ENCODE assay signal across 19 mouse cellular contexts in genomic region chr12:69385542-69386280, GRCm38 (mm10). TPM values are rescaled to one million over a fixed set of nuclear protein-coding genes. Genes with fewer than 3 reads are reported as not detected.
DNase-seq lines count a peak whose midpoint lies in the region; ATAC-seq lines count a peak whose summit lies in the region.
"Had no signal": no experiment of that assay in that cellular context is flagged by ENCODE, and none has a peak within 500 bp of the region (broad histone marks: within the 10 kb centered on the region; RNA-seq: fewer than 3 reads in every experiment).

No protein-coding gene starts in this region.

- peak; percentile 67 for DNase-seq in 3T3-L1 (ENCODE audit: low read depth, low spot score)
- peak; percentile 78 for DNase-seq in naive thymus-derived CD4-positive, alpha-beta T cell, adult 2 months (ENCODE audit: low read depth)
- no peak for DNase-seq in left cerebral cortex, adult 18-20 months (ENCODE audit: low spot score in 2 of 2)
- DNase-seq in heart, adult 18-20 months = no peak
- DNase-seq: adrenal gland, postnatal 25 days; cerebellum, adult 9-11 months; gastrocnemius, postnatal 14 days; heart, postnatal 4 days; lung, adult 18-20 months; retina, postnatal 1 day; thymus, postnatal 14 days had no signal

- H3K36me3 ChIP-seq in forebrain, embryonic 15.5 days = 0 out of 2 replicates have a peak, but pooled peaks cover 3% of the 10 kb centered on the region
- H3K36me3 ChIP-seq: heart, embryonic 13.5 days; kidney, embryonic 15.5 days had no signal

- H3K9me3 ChIP-seq in forebrain, embryonic 15.5 days = no peaks in the 10 kb centered on the region
- H3K9me3 ChIP-seq: heart, embryonic 13.5 days; kidney, embryonic 15.5 days had no signal

- no peaks in the 10 kb centered on the region; the same call in 1 of the 2 replicates for H3K4me1 ChIP-seq in forebrain, embryonic 15.5 days

- WGBS in forebrain, embryonic 15.5 days = 63% methylated on average over 6 of the region's 6 CpGs

- ATAC-seq in CD4-positive, CD25-positive, alpha-beta regulatory T cell, adult 4 months = peak; percentile 97
- ATAC-seq in granulocyte monocyte progenitor cell, adult 5-6 weeks (replicated peaks; ENCODE audit: poor library complexity, severe bottlenecking) = peak; percentile 48
- no peak for ATAC-seq in forebrain, embryonic 15.5 days (replicated peaks)
- ATAC-seq: midbrain, embryonic 16.5 days had no signal

- no peaks in the 10 kb centered on the region for H3K27me3 ChIP-seq in forebrain, embryonic 15.5 days
- H3K27me3 ChIP-seq: heart, embryonic 13.5 days; kidney, embryonic 15.5 days had no signal

- no peak overlapping the region for H3K4me2 ChIP-seq in forebrain, embryonic 15.5 days (replicated peaks)
- H3K4me2 ChIP-seq: heart, embryonic 13.5 days; kidney, embryonic 15.5 days had no signal

- H3K4me3 ChIP-seq in forebrain, embryonic 15.5 days = no peak overlapping the region
- H3K4me3 ChIP-seq: heart, embryonic 13.5 days; kidney, embryonic 15.5 days; layer of hippocampus, adult 2 months had no signal

- no peak overlapping the region for H3K27ac ChIP-seq in forebrain, embryonic 15.5 days (replicated peaks)
- H3K27ac ChIP-seq: heart, embryonic 13.5 days; kidney, embryonic 15.5 days; layer of hippocampus, adult 2 months; macrophage had no signal

- no peak overlapping the region for H3K9ac ChIP-seq in forebrain, embryonic 15.5 days (replicated peaks)
- H3K9ac ChIP-seq: heart, embryonic 13.5 days; kidney, embryonic 15.5 days had no signal

RNA-seq across cellular contexts. Expression of gene Gm9887, which starts 13.5 kb away (rescaled TPM):
- under 1 TPM in 1 of 2 experiments, not detected in 1; 0.54 TPM for polyA plus RNA-seq in CD4-positive, CD25-positive, alpha-beta regulatory T cell, adult 4 months (2017; shearing (Covaris generic))
- not detected in 2 replicates for total RNA-seq in granulocyte monocyte progenitor cell, adult 5-6 weeks (2014; fragmentation: Nextera tagmentation)
- not detected in 2 replicates for total RNA-seq in granulocyte monocyte progenitor cell, adult 5-6 weeks (2017)
- 1.0 and 1.1 TPM in 2 replicates for polyA plus RNA-seq in forebrain, embryonic 15.5 days (2015; fragmentation: Nextera tagmentation; extraction: Ambion mirVana)
- under 1 TPM; 0.65 to 0.80 TPM for total RNA-seq in left cerebral cortex, adult 18-20 months (2021)
- under 1 TPM; 0.49 to 0.77 TPM for total RNA-seq in heart, adult 18-20 months (2021)

RNA-seq across cellular contexts. Expression of gene Arf6, which starts 13.8 kb away (rescaled TPM):
- 10 to 100 TPM; 27.8 to 79.0 TPM for polyA plus RNA-seq in CD4-positive, CD25-positive, alpha-beta regulatory T cell, adult 4 months (2017; shearing (Covaris generic))
- 84.7 and 85.7 TPM in 2 replicates for total RNA-seq in granulocyte monocyte progenitor cell, adult 5-6 weeks (2014; fragmentation: Nextera tagmentation)
- 148 and 154 TPM in 2 replicates for total RNA-seq in granulocyte monocyte progenitor cell, adult 5-6 weeks (2017)
- 32.1 and 33.0 TPM in 2 replicates for polyA plus RNA-seq in forebrain, embryonic 15.5 days (2015; fragmentation: Nextera tagmentation; extraction: Ambion mirVana)
- 10 to 100 TPM; 56.6 to 57.9 TPM for total RNA-seq in left cerebral cortex, adult 18-20 months (2021)
- total RNA-seq in heart, adult 18-20 months (2021) = 10 to 100 TPM; 36.6 to 38.1 TPM

RNA-seq across cellular contexts. Expression of gene Nemf, which starts 28.7 kb away (rescaled TPM):
- polyA plus RNA-seq in CD4-positive, CD25-positive, alpha-beta regulatory T cell, adult 4 months (2017; shearing (Covaris generic)) = 100 to 1,000 TPM; 163 to 169 TPM
- total RNA-seq in granulocyte monocyte progenitor cell, adult 5-6 weeks (2014; fragmentation: Nextera tagmentation) = 51.7 and 51.9 TPM in 2 replicates
- 119 and 139 TPM in 2 replicates for total RNA-seq in granulocyte monocyte progenitor cell, adult 5-6 weeks (2017)
- polyA plus RNA-seq in forebrain, embryonic 15.5 days (2015; fragmentation: Nextera tagmentation; extraction: Ambion mirVana) = 91.3 and 91.8 TPM in 2 replicates
- 10 to 100 TPM; 47.3 to 49.0 TPM for total RNA-seq in left cerebral cortex, adult 18-20 months (2021)
- 10 to 100 TPM; 22.8 to 23.2 TPM for total RNA-seq in heart, adult 18-20 months (2021)

Comparison
In these comparisons a context has a peak if more than half of its experiments do, and no peak if none do; other contexts are left out.
1. DNase-seq: peak in 3T3-L1 (single experiment) and naive thymus-derived CD4-positive, alpha-beta T cell, adult 2 months (single experiment); none in left cerebral cortex, adult 18-20 months (0 of 2) and heart, adult 18-20 months (0 of 2).